Mouse (Mus musculus) MEL (cell line): ENCODE results near the gene Frem2. TPM values are rescaled to one million over a fixed set of nuclear protein-coding genes. Genes with fewer than 3 reads are reported as not detected.

Experiments used
- DNase-seq: peaks from one replicate; pipeline ENCODE4 v3.0.0; 2011; ENCODE audit warnings: low read depth, low spot score
- H3K27ac ChIP-seq: 2 replicates; pipeline ENCODE4 v1.5.1; 2012; ENCODE audit warnings: low read depth, mild to moderate bottlenecking, control low read depth, low read length, moderate library complexity; ENCODE audit not compliant: control insufficient read depth
- H3K27me3 ChIP-seq, 2 experiments: fragments of 150-350 bp in 1 of 2; sonication (generic) in 1 of 2; 2 replicates each; pipeline ENCODE4 v1.6.1; 2012; ENCODE audit warnings: low read length in 2 of 2, mild to moderate bottlenecking in 2 of 2, improper control_type of control experiment in 1 of 2, moderate library complexity in 1 of 2; ENCODE audit not compliant: insufficient read depth in 2 of 2, control insufficient read depth in 1 of 2
- H3K36me3 ChIP-seq, 2 experiments: 2 replicates each; pipeline ENCODE4 v1.6.1; 2012 to 2014; ENCODE audit warnings: low read length in 2 of 2, improper control_type of control experiment in 1 of 2, inconsistent platforms in 1 of 2, mild to moderate bottlenecking in 1 of 2; ENCODE audit not compliant: insufficient read depth in 2 of 2, control insufficient read depth in 1 of 2
- H3K4me1 ChIP-seq, 2 experiments: fragments of 150-350 bp in 1 of 2; sonication (generic) in 1 of 2; 2 replicates each; pipeline ENCODE4 v1.6.1; 2012; ENCODE audit warnings: low read length in 2 of 2, improper control_type of control experiment in 1 of 2, mild to moderate bottlenecking in 1 of 2; ENCODE audit not compliant: insufficient read depth in 2 of 2, control insufficient read depth in 1 of 2
- H3K4me3 ChIP-seq, 2 experiments: fragments of 150-350 bp in 1 of 2; sonication (generic) in 1 of 2; 2 replicates each; pipeline ENCODE4 v1.5.1; 2012; ENCODE audit warnings: low read depth in 2 of 2, low read length in 2 of 2, mild to moderate bottlenecking in 2 of 2, moderate library complexity in 2 of 2, control low read depth in 1 of 2, improper control_type of control experiment in 1 of 2; ENCODE audit not compliant: control insufficient read depth in 1 of 2, insufficient read depth in 1 of 2
- H3K79me2 ChIP-seq: 2 replicates; pipeline ENCODE4 v1.6.1; 2012; ENCODE audit warnings: mild to moderate bottlenecking, low read length, moderate library complexity; ENCODE audit not compliant: control insufficient read depth, poor library complexity, insufficient read depth
- H3K9ac ChIP-seq: 2 replicates; pipeline ENCODE4 v1.6.1; 2012; ENCODE audit warnings: low read depth, mild to moderate bottlenecking, control low read depth, low read length, moderate library complexity; ENCODE audit not compliant: control insufficient read depth, poor library complexity, severe bottlenecking
- H3K9me3 ChIP-seq: fragments of 150-350 bp; sonication (generic); replicated peaks from 2 replicates; pipeline ENCODE4 v1.6.1; 2012; ENCODE audit warnings: mild to moderate bottlenecking, low read length, improper control_type of control experiment, moderate library complexity; ENCODE audit not compliant: insufficient read depth
- CHD1 ChIP-seq: IDR thresholded peaks from 2 replicates; pipeline ENCODE4 v1.6.1; 2012; ENCODE audit warnings: low read depth, mild to moderate bottlenecking, inconsistent platforms, low read length, improper control_type of control experiment
- CTCF ChIP-seq, 3 experiments: IDR thresholded peaks in 2 of 3; conservative IDR thresholded peaks in 1 of 3; 2 replicates each; pipeline ENCODE4 v1.5.1; 2011 to 2012; ENCODE audit warnings: low read length in 3 of 3, low read depth in 2 of 3, mild to moderate bottlenecking in 2 of 3, improper control_type of control experiment in 1 of 3, inconsistent platforms in 1 of 3, mixed read lengths in 1 of 3, moderate library complexity in 1 of 3; ENCODE audit not compliant: control insufficient read depth in 1 of 3, insufficient read depth in 1 of 3, poor library complexity in 1 of 3, severe bottlenecking in 1 of 3
- EP300 ChIP-seq, 2 experiments: IDR thresholded peaks; 2 replicates each; pipeline ENCODE4 v1.6.1; 2011; ENCODE audit warnings: improper control_type of control experiment in 2 of 2, low read length in 2 of 2, low read depth in 1 of 2, mild to moderate bottlenecking in 1 of 2
- GATA1 ChIP-seq: IDR thresholded peaks from 2 replicates; pipeline ENCODE4 v1.6.1; 2011; ENCODE audit warnings: low read depth, low read length, improper control_type of control experiment
- JUND ChIP-seq: IDR thresholded peaks from 2 replicates; pipeline ENCODE4 v1.6.1; 2011; ENCODE audit warnings: low read depth, mild to moderate bottlenecking, improper control_type of control experiment, low read length
- KAT2A ChIP-seq: conservative IDR thresholded peaks from 2 replicates; pipeline ENCODE4 v1.6.1; 2012; ENCODE audit warnings: low read depth, low read length, improper control_type of control experiment, inconsistent platforms
- MAFK ChIP-seq: IDR thresholded peaks from 2 replicates; pipeline ENCODE4 v1.6.1; 2011; ENCODE audit warnings: low read depth, mild to moderate bottlenecking, low read length, improper control_type of control experiment, borderline replicate concordance
- MEF2A ChIP-seq: IDR thresholded peaks from 2 replicates; pipeline ENCODE4 v1.6.1; 2014; ENCODE audit warnings: low read depth, mild to moderate bottlenecking, inconsistent platforms, low read length, improper control_type of control experiment; ENCODE audit not compliant: poor library complexity, insufficient replicate concordance, severe bottlenecking; ENCODE audit errors: extremely low read depth
- MXI1 ChIP-seq: IDR thresholded peaks from 2 replicates; pipeline ENCODE4 v1.6.1; 2011; ENCODE audit warnings: mild to moderate bottlenecking, low read depth, low read length, improper control_type of control experiment
- POLR2AphosphoS2 ChIP-seq: IDR thresholded peaks from 2 replicates; pipeline ENCODE4 v1.6.1; 2011; ENCODE audit warnings: low read length, improper control_type of control experiment
- POLR2AphosphoS5 ChIP-seq: IDR thresholded peaks from 2 replicates; pipeline ENCODE4 v1.6.1; 2012; ENCODE audit warnings: low read depth, borderline replicate concordance, mild to moderate bottlenecking, inconsistent platforms, low read length, moderate library complexity, mixed read lengths
- RAD21 ChIP-seq: IDR thresholded peaks from 2 replicates; pipeline ENCODE4 v1.6.1; 2011; ENCODE audit warnings: mild to moderate bottlenecking, low read depth, low read length, improper control_type of control experiment
- RCOR1 ChIP-seq: IDR thresholded peaks from 2 replicates; pipeline ENCODE4 v1.6.1; 2012; ENCODE audit warnings: low read depth, mild to moderate bottlenecking, inconsistent platforms, low read length, improper control_type of control experiment
- SIN3A ChIP-seq: IDR thresholded peaks from 2 replicates; pipeline ENCODE4 v1.6.1; 2012; ENCODE audit warnings: low read length, improper control_type of control experiment, inconsistent platforms
- SMC3 ChIP-seq: IDR thresholded peaks from 2 replicates; pipeline ENCODE4 v1.6.1; 2011; ENCODE audit warnings: low read depth, low read length, improper control_type of control experiment
- TAL1 ChIP-seq: IDR thresholded peaks from 2 replicates; pipeline ENCODE4 v1.6.1; 2012; ENCODE audit warnings: mild to moderate bottlenecking, inconsistent platforms, low read length, moderate library complexity, mixed read lengths
- TBP ChIP-seq: IDR thresholded peaks from 2 replicates; pipeline ENCODE4 v1.8.0; 2011; ENCODE audit warnings: low read depth, low read length, improper control_type of control experiment
- UBTF ChIP-seq: IDR thresholded peaks from 2 replicates; pipeline ENCODE4 v1.6.1; 2012; ENCODE audit warnings: low read depth, mild to moderate bottlenecking, inconsistent platforms, low read length, improper control_type of control experiment, moderate library complexity, borderline replicate concordance; ENCODE audit not compliant: insufficient read depth
- USF1 ChIP-seq: IDR thresholded peaks from 2 replicates; pipeline ENCODE4 v1.6.1; 2014; ENCODE audit warnings: low read depth, mild to moderate bottlenecking, inconsistent platforms, low read length, improper control_type of control experiment, moderate library complexity
- USF2 ChIP-seq, 2 experiments: IDR thresholded peaks; 2 replicates each; pipeline ENCODE4 v1.6.1; 2011 to 2012; ENCODE audit warnings: improper control_type of control experiment in 2 of 2, low read length in 2 of 2, borderline replicate concordance in 1 of 2, inconsistent platforms in 1 of 2, low read depth in 1 of 2, mild to moderate bottlenecking in 1 of 2; ENCODE audit not compliant: insufficient read depth in 1 of 2
- ZKSCAN1 ChIP-seq: IDR thresholded peaks from 2 replicates; pipeline ENCODE4 v1.6.1; 2012; ENCODE audit warnings: low read depth, mild to moderate bottlenecking, inconsistent platforms, low read length, improper control_type of control experiment, moderate library complexity
- ZNF384 ChIP-seq: IDR thresholded peaks from 2 replicates; pipeline ENCODE4 v1.6.1; 2012; ENCODE audit warnings: low read depth, mild to moderate bottlenecking, inconsistent platforms, low read length, improper control_type of control experiment
- polyA plus RNA-seq, 2 experiments: library from polyadenylated mRNA; stranded (reverse) in 1 of 2; unstranded in 1 of 2; fragments of >175 nt in 1 of 2; fragments of >200 nt in 1 of 2; gene quantifications; 2 replicates each; pipeline versions ENCODE4 v1.2.1 to v1.2.4; 2012; ENCODE audit warnings: low replicate concordance in 2 of 2, low read depth in 1 of 2; ENCODE audit not compliant: insufficient read length in 2 of 2, insufficient read depth in 1 of 2, missing spikeins in 1 of 2
- total RNA-seq: library from RNA; depleted of rRNA; stranded (reverse); fragments of 300-350 nt; gene quantifications from 2 replicates; pipeline ENCODE4 v1.2.3, GENCODE M21; 2012

Gene Frem2
- total and polyA plus RNA-seq, 3 experiments = not detected

GRCm38 (mm10) chr3:53650003-53650748, 7.0 kb downstream of the Frem2 start:
- H3K27me3 ChIP-seq = no peaks in the 10 kb centered on the region
- DNase-seq = no peak
- no peak overlapping the region for H3K4me3 ChIP-seq
- no peaks in the 10 kb centered on the region for H3K79me2 ChIP-seq
- no peaks in the 10 kb centered on the region for H3K4me1 ChIP-seq
- TF ChIP-seq CTCF (IDR thresholded peaks at IDR 0.05 in 2 of 3, conservative IDR thresholded peaks at IDR 0.05 in 1 of 3; ENCODE audit: control insufficient read depth in 1 of 3, insufficient read depth in 1 of 3, low read depth in 2 of 3, low read length in 3 of 3, poor library complexity in 1 of 3, severe bottlenecking in 1 of 3) = no peak
- no peak for TF ChIP-seq CHD1
- TF ChIP-seq POLR2AphosphoS2 = no peak
- TF ChIP-seq POLR2AphosphoS5 = no peak
- no peak overlapping the region for H3K9ac ChIP-seq
- H3K9me3 ChIP-seq = no peaks in the 10 kb centered on the region
- H3K36me3 ChIP-seq = no peaks in the 10 kb centered on the region
- H3K27ac ChIP-seq = no peak overlapping the region

- no peak overlapping the region for H3K27ac ChIP-seq
- H3K4me3 ChIP-seq = no peak overlapping the region
- DNase-seq = no peak
- no peak for TF ChIP-seq TAL1
- no peak for TF ChIP-seq RAD21
- TF ChIP-seq EP300 (IDR thresholded peaks at IDR 0.05; ENCODE audit: low read depth in 1 of 2, low read length in 2 of 2) = no peak
- TF ChIP-seq TBP = no peak
- TF ChIP-seq MEF2A = no peak
- TF ChIP-seq UBTF = no peak
- TF ChIP-seq ZNF384 = no peak
- TF ChIP-seq MXI1 = no peak
- TF ChIP-seq, all 39 proteins: peak for 0
- H3K79me2 ChIP-seq = no peaks in the 10 kb centered on the region
- H3K27me3 ChIP-seq = no peaks in the 10 kb centered on the region
- H3K9me3 ChIP-seq = no peaks in the 10 kb centered on the region
- H3K4me1 ChIP-seq = no peaks in the 10 kb centered on the region
- H3K36me3 ChIP-seq = no peaks in the 10 kb centered on the region
- H3K9ac ChIP-seq = no peak overlapping the region
Measured at GRCm38 (mm10) chr3:53649425-53649824, 7.7 kb downstream of the Frem2 start.

GRCm38 (mm10) chr3:53648902-53649301, 8.3 kb downstream of the Frem2 start:
- Histone ChIP-seq H3K79me2 (no peaks in the 10 kb centered on the region), H3K9ac (no peak overlapping the region)

More at GRCm38 (mm10) chr3:53648902-53649301, 8.3 kb downstream of the Frem2 start:
- Histone ChIP-seq H3K27ac (no peak overlapping the region), H3K9me3 (no peaks in the 10 kb centered on the region), H3K4me1 (no peaks in the 10 kb centered on the region), H3K4me3 (no peak overlapping the region), H3K36me3 (no peaks in the 10 kb centered on the region), H3K27me3 (no peaks in the 10 kb centered on the region)
- no peak for DNase-seq
- no peak for TF ChIP-seq CTCF (IDR thresholded peaks at IDR 0.05 in 2 of 3, conservative IDR thresholded peaks at IDR 0.05 in 1 of 3; ENCODE audit: control insufficient read depth in 1 of 3, insufficient read depth in 1 of 3, low read depth in 2 of 3, low read length in 3 of 3, poor library complexity in 1 of 3, severe bottlenecking in 1 of 3)
- no peak for TF ChIP-seq POLR2AphosphoS5
- no peak for TF ChIP-seq USF2 (IDR thresholded peaks at IDR 0.05; ENCODE audit: borderline replicate concordance in 1 of 2, insufficient read depth in 1 of 2, low read depth in 1 of 2, low read length in 2 of 2)
- TF ChIP-seq ZKSCAN1 = no peak
- TF ChIP-seq SMC3 = no peak
- TF ChIP-seq KAT2A = no peak
- no peak for TF ChIP-seq GATA1
- no peak for TF ChIP-seq SIN3A
- no peak for TF ChIP-seq JUND
- TF ChIP-seq RCOR1 = no peak
- TF ChIP-seq MAFK = no peak
- TF ChIP-seq USF1 = no peak
